Mouse (Mus musculus) intestine, postnatal 0 days (tissue): ENCODE measurements around the gene Ceacam11. TPM values are rescaled to one million over a fixed set of nuclear protein-coding genes. Genes with fewer than 3 reads are reported as not detected.
"Not testable (repeated sequence)": the region's sequence is repeated elsewhere in the genome, so short reads cannot be mapped to it uniquely, and the experiment has no call there.

Source experiments
- ATAC-seq: fragments of 200-750 bp; cut with Nextera tagmentation; 2 replicates; pipeline ENCODE4 v1.8.0; 2017; ENCODE audit warnings: mild to moderate bottlenecking, moderate TSS enrichment, moderate library complexity
- H3K27ac ChIP-seq: fragments of 300-500 bp; sonication (generic); 2 replicates; pipeline ENCODE4 v1.5.1; 2014; ENCODE audit warnings: mild to moderate bottlenecking, low read depth, low read length, moderate library complexity
- H3K27me3 ChIP-seq: fragments of 300-500 bp; sonication (generic); replicated peaks from 2 replicates; pipeline ENCODE4 v1.6.1; 2014; ENCODE audit warnings: low read length, mixed read lengths; ENCODE audit not compliant: control insufficient read depth, insufficient read depth
- H3K36me3 ChIP-seq: fragments of 300-500 bp; sonication (generic); 2 replicates; pipeline ENCODE4 v1.6.1; 2014; ENCODE audit warnings: mild to moderate bottlenecking, moderate library complexity; ENCODE audit not compliant: control insufficient read depth, insufficient read depth
- H3K4me1 ChIP-seq: fragments of 300-500 bp; sonication (generic); replicated peaks from 2 replicates; pipeline ENCODE4 v1.6.1; 2014; ENCODE audit warnings: antibody characterized with exemption, low read length, mixed read lengths; ENCODE audit not compliant: control insufficient read depth, insufficient read depth
- H3K4me2 ChIP-seq: fragments of 300-500 bp; sonication (generic); replicated peaks from 2 replicates; pipeline ENCODE4 v1.6.1; 2014; ENCODE audit warnings: low read depth, mild to moderate bottlenecking, moderate library complexity
- H3K4me3 ChIP-seq: fragments of 300-500 bp; sonication (generic); 2 replicates; pipeline ENCODE4 v1.5.1; 2014; ENCODE audit warnings: low read depth, low read length
- H3K9ac ChIP-seq: fragments of 300-500 bp; sonication (generic); 2 replicates; pipeline ENCODE4 v1.6.1; 2014; ENCODE audit warnings: mild to moderate bottlenecking, low read depth, low read length
- H3K9me3 ChIP-seq: fragments of 300-500 bp; sonication (generic); 2 replicates; pipeline ENCODE4 v1.6.1; 2016; ENCODE audit warnings: mixed run types; ENCODE audit not compliant: control insufficient read depth
- CTCF ChIP-seq: sonication (generic); IDR thresholded peaks from 2 replicates; pipeline ENCODE4 v1.5.1; 2016; ENCODE audit warnings: low read depth, mild to moderate bottlenecking, control low read depth, antibody characterized with exemption, moderate library complexity
- WGBS: fragments of 180-500 bp; shearing (Covaris S2); extraction: QIAGEN DNeasy Blood & Tissue Kit; methylation state at CpG from one replicate; pipeline ENCODE4 v1.1.7; 2014; 5-methylcytosine and 5-hydroxymethylcytosine counted together
- microRNA-seq: library from miRNA; unstranded; fragments of <30 nt; microRNA quantifications from one replicate; pipeline ENCODE4, GENCODE M21; 2016
- polyA plus RNA-seq: library from polyadenylated mRNA; unstranded; fragments of >200 nt; fragmentation: Nextera tagmentation; extraction: Ambion mirVana; gene quantifications from 2 replicates; pipeline ENCODE4 v1.2.1, GENCODE M21; 2015

Gene Ceacam11
- polyA plus RNA-seq: not detected in 2 replicates

DNA sequence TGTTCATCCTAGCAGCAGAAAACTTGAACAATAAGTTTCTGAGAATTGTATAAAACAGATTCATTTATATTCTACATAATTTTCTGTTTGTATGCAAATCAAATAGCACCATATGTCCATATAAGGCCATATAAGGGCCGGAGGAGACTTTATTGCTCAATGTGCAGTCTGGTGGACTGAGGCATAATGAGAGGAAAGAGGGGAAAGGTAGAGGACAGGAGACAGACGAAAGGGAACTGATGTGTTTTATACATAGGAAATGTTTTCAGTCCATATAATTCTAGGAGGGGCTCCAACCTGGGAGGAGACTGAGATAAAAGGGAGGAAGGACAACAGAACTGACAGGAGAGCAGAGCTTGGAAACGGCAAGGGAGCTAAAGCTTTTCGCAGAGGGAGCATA is at the start of gene Ceacam11:
Gene Ceacam11 (plus strand): TSS at position 301 of the 400 bp plus-strand sequence.
- Histone ChIP-seq H3K4me2 (no peak within 1 kb of the TSS), H3K4me3 (no peak within 1 kb of the TSS), H3K4me1 (no peaks in the 10 kb centered on the region), H3K27me3 (no peaks in the 10 kb centered on the region), H3K27ac (no peak within 1 kb of the TSS), H3K9ac (no peak within 1 kb of the TSS), H3K9me3 (no peaks in the 10 kb centered on the region), H3K36me3 (no peaks in the 10 kb centered on the region)
- no peak for TF ChIP-seq CTCF
- no peak for ATAC-seq
- 70% methylated on average over 4 of the region's 4 CpGs for WGBS

GRCm38 (mm10) chr7:18001131-18001530 is 29.2 kb downstream of the Ceacam11 start:
- H3K4me3 ChIP-seq, H3K27me3 ChIP-seq, H3K4me1 ChIP-seq, H3K36me3 ChIP-seq, H3K9me3 ChIP-seq, H3K9ac ChIP-seq, H3K4me2 ChIP-seq, ATAC-seq, H3K27ac ChIP-seq: not testable (repeated sequence)
- 93% methylated on average over 1 of the region's 1 CpGs for whole genome bisulfite sequencing

DNA sequence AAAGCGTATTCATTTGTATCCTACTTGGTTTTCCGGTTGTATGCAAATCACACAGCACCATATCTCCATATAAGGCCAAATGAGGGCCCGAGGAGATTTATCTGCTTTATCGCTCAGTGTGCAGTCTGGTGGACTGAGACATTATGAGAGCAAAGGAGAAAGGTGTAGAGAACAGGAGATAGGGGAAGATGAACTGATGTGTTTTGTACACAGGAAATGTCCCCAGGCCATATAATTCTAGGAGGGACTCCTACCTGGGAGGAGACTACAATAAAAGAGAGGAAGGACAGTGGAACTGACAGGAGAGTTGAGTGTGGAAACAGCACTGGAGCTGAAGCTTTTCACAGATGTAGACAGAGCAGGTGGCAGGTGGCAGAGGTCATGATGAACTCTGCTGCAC is 37.7 kb downstream of the Ceacam11 start, which contains the start of gene Ceacam13:
Gene Ceacam13 (plus strand): TSS at position 301 of the 400 bp plus-strand sequence.
- Histone ChIP-seq H3K4me2 (no peak within 1 kb of the TSS), H3K36me3 (no peaks in the 10 kb centered on the region), H3K4me1 (no peaks in the 10 kb centered on the region), H3K27me3 (no peaks in the 10 kb centered on the region), H3K4me3 (no peak within 1 kb of the TSS), H3K9ac (no peak within 1 kb of the TSS), H3K27ac (no peak within 1 kb of the TSS), H3K9me3 (no peaks in the 10 kb centered on the region)
- WGBS: 67% methylated on average over 4 of the region's 4 CpGs
- ATAC-seq: no peak
- TF ChIP-seq CTCF: no peak

Small RNA genes lying within 50 kb of the gene (microRNA-seq; reads per million reads assigned to microRNA genes)
- gene Gm22414: not detected

Other genes with a start within 250 kb of the Ceacam11 start
- not detected in 2 replicates for gene Ceacam14, start 159.5 kb upstream of the Ceacam11 start, polyA plus RNA-seq
- gene Gm5155, start 100.4 kb upstream of the Ceacam11 start, polyA plus RNA-seq: not detected in 2 replicates
- 0.16 TPM in 1 of 2 replicates, not detected in the other for gene Ceacam13, start 37.8 kb downstream of the Ceacam11 start, polyA plus RNA-seq
- 0.16 TPM in 1 of 2 replicates, not detected in the other for gene Ceacam12, start 93.8 kb downstream of the Ceacam11 start, polyA plus RNA-seq
- gene Igfl3, start 204.4 kb downstream of the Ceacam11 start, polyA plus RNA-seq: not detected in 2 replicates